Mouse (Mus musculus): ENCODE results near the gene 4930467E23Rik. TPM values are rescaled to one million over a fixed set of nuclear protein-coding genes. Genes with fewer than 3 reads are reported as not detected.
A peak's percentile ranks its signal among the peaks of the same experiment; 100 is the strongest.
"Not testable (repeated sequence)": the region's sequence is repeated elsewhere in the genome, so short reads cannot be mapped to it uniquely, and the experiment has no call there.

The 4930467E23Rik gene
- polyA plus RNA-seq, 1 experiment from 2014 or later = not detected

- ATAC-seq; H3K4me1 ChIP-seq; H3K27ac ChIP-seq; H3K9ac ChIP-seq; H3K4me3 ChIP-seq; H3K27me3 ChIP-seq (replicated peaks); H3K36me3 ChIP-seq; H3K4me2 ChIP-seq; H3K9me3 ChIP-seq (replicated peaks): not testable (repeated sequence)
These were observed 46.9 kb downstream of the 4930467E23Rik start for GRCm38 (mm10) chr8:19776311-19776710.

DNA sequence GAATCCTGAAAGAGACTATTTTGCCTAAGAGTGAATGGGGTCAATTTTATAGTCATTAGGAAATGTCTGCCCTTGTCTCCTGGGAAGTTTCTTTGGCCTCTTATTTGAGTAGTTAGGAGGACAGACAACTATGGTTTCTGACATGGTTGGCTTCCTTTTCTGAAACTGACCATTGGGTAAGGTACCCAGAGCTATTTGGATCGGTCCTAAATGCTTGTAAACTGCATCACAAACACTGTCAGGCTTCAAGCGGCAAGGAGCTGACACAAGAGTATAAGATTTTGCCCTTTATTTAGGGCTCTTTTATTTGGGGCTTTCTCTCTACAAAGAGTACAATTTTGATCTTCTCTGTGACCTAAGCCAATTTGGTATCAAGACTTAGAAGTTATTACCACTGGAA, 48.1 kb downstream of the 4930467E23Rik start:
- not testable (repeated sequence) for H3K9me3 ChIP-seq (replicated peaks); H3K9ac ChIP-seq; H3K27me3 ChIP-seq (replicated peaks); H3K27ac ChIP-seq; H3K4me2 ChIP-seq; H3K4me3 ChIP-seq; ATAC-seq; H3K36me3 ChIP-seq; H3K4me1 ChIP-seq
- WGBS (ENCODE audit: insufficient replicate concordance) = 25% methylated on average over 2 of the region's 2 CpGs

GRCm38 (mm10) chr8:19778126-19778525, 48.8 kb downstream of the 4930467E23Rik start:
- not testable (repeated sequence) for H3K27me3 ChIP-seq (replicated peaks); H3K4me3 ChIP-seq; H3K36me3 ChIP-seq; H3K9ac ChIP-seq; ATAC-seq; H3K27ac ChIP-seq; H3K9me3 ChIP-seq (replicated peaks); H3K4me2 ChIP-seq; H3K4me1 ChIP-seq
- WGBS (ENCODE audit: insufficient replicate concordance) = 49% methylated on average over 1 of the region's 1 CpGs

DNA sequence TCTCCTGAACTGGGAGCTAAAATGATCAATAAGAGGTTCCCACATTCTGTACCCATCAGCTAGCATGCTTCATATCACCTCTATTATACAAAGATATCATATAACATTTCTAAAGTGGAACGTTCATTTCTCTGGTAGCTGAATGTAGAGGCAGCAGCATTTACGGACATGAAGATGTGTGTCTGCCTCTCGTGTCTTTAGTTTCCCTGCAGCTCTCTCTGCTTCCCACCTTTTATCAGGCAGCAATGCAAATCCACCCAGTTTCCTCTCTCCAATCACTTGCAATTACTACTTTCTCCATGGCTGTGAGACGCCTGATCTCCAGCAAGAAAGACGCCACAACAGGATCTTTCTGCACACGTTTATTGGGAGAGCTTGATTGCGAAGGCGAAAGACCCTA, 49.5 kb downstream of the 4930467E23Rik start:
- not testable (repeated sequence) for H3K27me3 ChIP-seq (replicated peaks); H3K9me3 ChIP-seq (replicated peaks); H3K27ac ChIP-seq

DNA sequence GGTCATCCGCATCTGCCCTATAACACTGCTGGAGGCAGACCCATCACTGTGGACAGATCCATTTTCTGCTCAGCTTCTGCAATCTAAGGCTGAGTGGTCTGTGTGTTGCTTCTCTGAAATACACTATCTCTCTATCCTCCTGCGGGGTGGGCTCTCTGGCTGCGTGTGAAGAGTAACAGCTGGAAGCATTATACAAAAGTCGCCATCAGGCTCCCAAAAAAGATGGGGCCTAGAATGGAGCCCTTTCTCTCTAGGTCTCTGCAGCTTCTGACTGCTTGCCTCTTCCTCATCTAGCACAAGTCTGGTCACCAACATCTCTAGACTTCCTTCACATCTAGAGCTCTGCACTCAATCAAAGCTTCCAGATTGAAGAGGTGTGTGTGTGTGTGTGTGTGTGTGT, 50.8 kb downstream of the 4930467E23Rik start:
- H3K36me3 ChIP-seq; H3K9ac ChIP-seq; H3K9me3 ChIP-seq (replicated peaks); H3K4me2 ChIP-seq; H3K4me1 ChIP-seq; H3K27ac ChIP-seq; H3K4me3 ChIP-seq; H3K27me3 ChIP-seq (replicated peaks); ATAC-seq: not testable (repeated sequence)
- WGBS (ENCODE audit: insufficient replicate concordance) = 78% methylated on average over 4 of the region's 4 CpGs

More for the DNA sequence above, 49.5 kb downstream of the 4930467E23Rik start:
- H3K4me1 ChIP-seq, H3K9ac ChIP-seq, H3K4me2 ChIP-seq, H3K36me3 ChIP-seq, H3K4me3 ChIP-seq, ATAC-seq: not testable (repeated sequence)
- WGBS (ENCODE audit: insufficient replicate concordance) = 77% methylated on average over 8 of the region's 8 CpGs

GRCm38 (mm10) chr8:19780658-19781057, 51.3 kb downstream of the 4930467E23Rik start:
- not testable (repeated sequence) for H3K4me3 ChIP-seq; H3K4me2 ChIP-seq; H3K27ac ChIP-seq; H3K27me3 ChIP-seq (replicated peaks); H3K9me3 ChIP-seq (replicated peaks); H3K36me3 ChIP-seq; ATAC-seq; H3K4me1 ChIP-seq; H3K9ac ChIP-seq

DNA sequence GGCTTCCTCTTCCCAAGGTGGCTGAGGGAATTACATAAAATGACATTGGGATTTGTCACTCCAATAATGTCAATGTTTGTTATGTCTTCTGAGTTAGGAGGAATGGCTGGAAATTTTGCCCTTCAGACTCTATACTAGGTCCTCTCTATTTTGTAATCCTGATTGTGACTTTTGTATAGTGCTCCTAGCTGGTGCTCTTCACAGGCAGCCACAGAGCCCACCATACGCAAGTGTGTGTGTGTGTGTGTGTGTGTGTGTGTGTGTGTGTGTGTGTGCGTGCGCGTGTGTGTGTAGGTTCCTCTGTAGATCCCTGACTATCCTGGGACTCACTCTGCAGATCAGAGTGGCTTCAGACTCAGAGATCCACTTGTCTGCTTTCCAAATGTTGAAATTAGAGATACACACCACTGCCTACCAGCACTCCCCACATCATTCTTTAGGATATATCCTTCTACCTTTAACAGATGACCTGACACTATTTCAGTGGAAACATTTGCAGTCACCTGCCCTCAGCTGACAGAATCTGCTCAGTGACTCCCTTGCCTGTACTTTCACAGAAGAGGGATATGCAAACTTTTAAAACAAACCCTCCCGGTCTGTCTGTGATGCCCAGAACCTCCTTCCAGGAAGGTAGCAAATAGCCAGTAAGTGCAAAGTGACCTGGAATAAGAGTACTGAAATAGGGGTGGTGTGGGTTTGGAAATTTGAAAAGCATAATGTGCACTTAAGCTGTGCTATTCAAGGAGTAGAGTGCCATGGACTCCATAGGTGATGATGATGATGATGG, 52.1 kb downstream of the 4930467E23Rik start:
- H3K36me3 ChIP-seq; ATAC-seq; H3K9me3 ChIP-seq (replicated peaks); H3K4me3 ChIP-seq; H3K4me1 ChIP-seq; H3K4me2 ChIP-seq; H3K27ac ChIP-seq; H3K27me3 ChIP-seq (replicated peaks); H3K9ac ChIP-seq: not testable (repeated sequence)
- 81% methylated on average over 5 of the region's 5 CpGs for WGBS (ENCODE audit: insufficient replicate concordance)

DNA sequence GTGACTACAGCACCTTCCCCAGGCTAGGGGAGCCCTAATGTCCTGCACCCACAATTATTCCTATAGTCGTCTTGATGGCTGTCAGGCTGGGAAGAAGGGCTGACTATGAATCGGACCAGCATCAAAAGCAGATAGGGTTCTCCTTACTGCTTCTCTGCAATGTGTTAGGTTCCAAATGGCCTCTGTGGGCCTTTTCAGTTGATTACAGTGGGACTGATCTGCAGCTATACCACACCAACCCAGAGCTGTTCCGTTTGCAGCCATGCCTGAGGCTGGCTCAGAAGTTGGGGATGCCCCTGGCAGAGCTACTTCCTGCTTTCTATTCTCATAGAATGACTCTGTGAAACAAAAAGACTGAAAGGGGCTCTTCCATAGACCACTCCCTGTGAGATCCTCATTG, 53.4 kb downstream of the 4930467E23Rik start:
- not testable (repeated sequence) for H3K36me3 ChIP-seq; H3K9me3 ChIP-seq (replicated peaks); H3K4me1 ChIP-seq; H3K4me3 ChIP-seq; H3K27me3 ChIP-seq (replicated peaks); ATAC-seq; H3K9ac ChIP-seq; H3K27ac ChIP-seq; H3K4me2 ChIP-seq
- WGBS (ENCODE audit: insufficient replicate concordance) = 61% methylated on average over 3 of the region's 3 CpGs

GRCm38 (mm10) chr8:19783860-19784259, 54.5 kb downstream of the 4930467E23Rik start:
- H3K36me3 ChIP-seq; H3K9me3 ChIP-seq (replicated peaks); H3K27ac ChIP-seq; H3K27me3 ChIP-seq (replicated peaks); H3K4me2 ChIP-seq; H3K9ac ChIP-seq; ATAC-seq; H3K4me1 ChIP-seq; H3K4me3 ChIP-seq: not testable (repeated sequence)
- 67% methylated on average over 1 of the region's 5 CpGs for WGBS (ENCODE audit: insufficient replicate concordance)

GRCm38 (mm10) chr8:19784554-19785364, 55.4 kb downstream of the 4930467E23Rik start:
- WGBS (ENCODE audit: insufficient replicate concordance) = 10% methylated on average over 71 of the region's 71 CpGs
- H3K9me3 ChIP-seq (replicated peaks); H3K27me3 ChIP-seq (replicated peaks); H3K4me1 ChIP-seq; H3K36me3 ChIP-seq: not testable (repeated sequence)
- peak overlapping the region; percentile 70 for H3K4me3 ChIP-seq
- H3K4me2 ChIP-seq = peak overlapping the region; percentile 69
- peak overlapping the region; percentile 83 for H3K9ac ChIP-seq
- peak overlapping the region; percentile 76 for H3K27ac ChIP-seq
- ATAC-seq = peak; percentile 100

DNA sequence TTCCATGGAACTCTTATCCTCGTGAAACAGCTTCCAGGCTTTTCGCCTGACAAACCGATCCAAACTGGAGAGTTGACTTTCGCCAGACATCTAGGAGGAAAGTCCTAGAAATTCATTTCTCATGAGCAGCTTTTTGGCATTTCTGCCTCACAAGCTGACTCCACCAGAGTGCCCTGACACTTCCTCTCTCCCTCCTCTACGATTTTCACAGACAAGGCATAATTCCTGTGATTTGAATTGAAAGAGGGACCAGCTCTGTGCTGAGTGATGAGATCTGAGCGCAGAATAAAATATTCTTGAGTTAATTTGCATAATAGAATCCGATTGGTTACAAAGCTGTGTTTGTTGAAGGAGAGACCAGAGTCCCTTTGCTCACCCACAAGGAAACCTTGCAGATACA, 63.3 kb downstream of the 4930467E23Rik start:
- not testable (repeated sequence) for H3K27me3 ChIP-seq (replicated peaks); H3K27ac ChIP-seq; H3K4me1 ChIP-seq; H3K4me2 ChIP-seq; H3K36me3 ChIP-seq; H3K4me3 ChIP-seq; H3K9ac ChIP-seq; H3K9me3 ChIP-seq (replicated peaks); ATAC-seq
- 69% methylated on average over 7 of the region's 7 CpGs for WGBS (ENCODE audit: insufficient replicate concordance)

Data from liver, embryonic 12.5 days (tissue).